27 mouse cellular contexts compared by ENCODE assay signal in the genomic region with DNA sequence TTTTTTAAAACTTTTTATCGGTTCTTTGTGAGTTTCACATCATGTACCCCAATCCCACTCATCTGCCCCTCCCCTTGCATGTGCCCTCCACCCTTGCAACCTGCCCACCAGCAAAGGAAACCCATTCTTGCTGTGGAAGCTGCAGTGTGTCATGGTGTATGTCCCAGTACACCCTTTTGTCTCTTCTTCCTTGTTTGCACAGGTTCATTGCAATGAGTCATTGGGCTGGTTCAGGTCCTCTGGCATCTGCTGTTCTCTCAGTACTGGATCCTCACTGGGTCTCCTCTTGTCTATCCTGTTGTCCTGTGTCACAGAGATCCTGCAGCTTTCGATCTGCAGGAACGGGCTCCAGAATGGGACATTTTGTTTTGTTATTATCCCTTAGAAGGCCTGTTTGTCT. TPM values are rescaled to one million over a fixed set of nuclear protein-coding genes. Genes with fewer than 3 reads are reported as not detected.
"Had no signal": no experiment of that assay in that cellular context is flagged by ENCODE, and none has a peak within 500 bp of the region (broad histone marks: within the 10 kb centered on the region; RNA-seq: fewer than 3 reads in every experiment).

No protein-coding gene starts in this region.

- H3K36me3 ChIP-seq: heart, embryonic 12.5 days; hindbrain, embryonic 10.5 days; hindbrain, embryonic 12.5 days; limb, embryonic 10.5 days; limb, embryonic 12.5 days; liver, embryonic 13.5 days had no signal

- H3K9ac ChIP-seq: heart, embryonic 12.5 days; hindbrain, embryonic 12.5 days; hindbrain, embryonic 14.5 days; limb, embryonic 12.5 days; liver, embryonic 13.5 days had no signal

- H3K9me3 ChIP-seq: heart, embryonic 12.5 days; hindbrain, embryonic 10.5 days; hindbrain, embryonic 12.5 days; limb, embryonic 10.5 days; limb, embryonic 12.5 days; liver, embryonic 13.5 days had no signal

- H3K27ac ChIP-seq: gastrocnemius, adult 2 months; heart, adult 2 months; hindbrain, embryonic 10.5 days; hindbrain, embryonic 12.5 days; hindbrain, embryonic 14.5 days; layer of hippocampus, adult 2 months; limb, embryonic 10.5 days; limb, embryonic 12.5 days; liver, embryonic 13.5 days had no signal

- H3K4me2 ChIP-seq: heart, embryonic 12.5 days; hindbrain, embryonic 12.5 days; hindbrain, embryonic 14.5 days; limb, embryonic 12.5 days; liver, embryonic 11.5 days; liver, embryonic 13.5 days had no signal

- H3K4me3 ChIP-seq: gastrocnemius, adult 2 months; heart, adult 2 months; heart, embryonic 12.5 days; hindbrain, embryonic 10.5 days; hindbrain, embryonic 12.5 days; layer of hippocampus, adult 2 months; limb, embryonic 10.5 days; limb, embryonic 12.5 days; liver, embryonic 13.5 days had no signal

- H3K4me1 ChIP-seq: heart, embryonic 12.5 days; hindbrain, embryonic 12.5 days; limb, embryonic 10.5 days; limb, embryonic 12.5 days had no signal

- ATAC-seq: forebrain, embryonic 16.5 days; hindbrain, embryonic 16.5 days; inflammation-experienced regulatory T-cells, adult 6 months had no signal

- DNase-seq: gastrocnemius, adult 2 months; gastrocnemius, postnatal 10 days; gastrocnemius, postnatal 25 days; heart, adult 2 months; heart, postnatal 10 days; heart, postnatal 4 days; kidney, adult 18-20 months; kidney, adult 8-10 months; kidney, postnatal 10 days; kidney, postnatal 4 days; layer of hippocampus, postnatal 36 days; liver; liver, embryonic 13.5 days had no signal

- H3K27me3 ChIP-seq: hindbrain, embryonic 12.5 days; limb, embryonic 12.5 days; liver, embryonic 13.5 days had no signal

RNA-seq across cellular contexts. Expression of a gene that starts 10.1 kb away (rescaled TPM):
- total RNA-seq: gastrocnemius, adult 2 months; gastrocnemius, postnatal 10 days; gastrocnemius, postnatal 25 days; gastrocnemius, postnatal 4 days; granulocyte monocyte progenitor cell, adult 5-6 weeks; heart, postnatal 10 days; heart, postnatal 25 days had no signal
